Mouse (Mus musculus): ENCODE results near the gene Gm20517.
"Not testable (repeated sequence)": the region's sequence is repeated elsewhere in the genome, so short reads cannot be mapped to it uniquely, and the experiment has no call there.

- not testable (repeated sequence) for TF ChIP-seq POLR2A, CTCF (IDR thresholded peaks at IDR 0.05; ENCODE audit: insufficient read depth, low read depth, low read length)
Observed at GRCm38 (mm10) chr17:47598580-47599304, 12.6 kb upstream of the Gm20517 start.
